Comparison of ENCODE assay signal across 8 mouse cellular contexts in the genomic region with DNA sequence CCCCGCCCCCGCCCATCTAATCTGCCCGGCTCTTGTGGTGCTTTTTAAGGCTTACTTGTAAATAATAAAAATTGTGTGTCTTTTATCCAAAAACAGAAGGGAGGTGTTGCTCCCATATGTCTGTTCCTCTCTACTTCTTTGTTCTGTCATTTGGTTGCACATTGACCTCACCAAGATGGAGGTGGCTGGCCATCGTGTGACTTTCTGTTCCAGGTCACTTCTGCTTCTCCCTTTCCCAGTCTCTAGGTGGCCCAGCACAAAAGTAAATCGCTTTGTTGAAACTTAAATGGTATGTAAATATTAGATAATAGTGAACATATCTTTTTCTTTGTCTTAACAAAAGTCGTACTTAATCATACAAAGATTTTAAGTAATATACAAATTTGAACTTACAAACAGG. TPM values are rescaled to one million over a fixed set of nuclear protein-coding genes. Genes with fewer than 3 reads are reported as not detected.
DNase-seq lines count a peak whose midpoint lies in the region; ATAC-seq lines count a peak whose summit lies in the region.

No protein-coding gene starts in this region.

- no peaks in the 10 kb centered on the region for H3K27me3 ChIP-seq in hindbrain, embryonic 14.5 days (ENCODE audit: control insufficient read depth, insufficient read depth, low read length)
- no peaks in the 10 kb centered on the region for H3K27me3 ChIP-seq in midbrain, embryonic 15.5 days (replicated peaks)

- no peaks in the 10 kb centered on the region for H3K4me1 ChIP-seq in hindbrain, embryonic 14.5 days (replicated peaks; ENCODE audit: control insufficient read depth, insufficient read depth, low read length)
- H3K4me1 ChIP-seq in midbrain, embryonic 15.5 days = no peaks in the 10 kb centered on the region

- peaks cover 39% of the 10 kb centered on the region for H3K9me3 ChIP-seq in hindbrain, embryonic 14.5 days (ENCODE audit: control insufficient read depth, low read length)
- peaks cover 13% of the 10 kb centered on the region for H3K9me3 ChIP-seq in midbrain, embryonic 15.5 days

- H3K9ac ChIP-seq in hindbrain, embryonic 14.5 days = peak overlapping the region; percentile 65
- H3K9ac ChIP-seq in midbrain, embryonic 15.5 days = peak overlapping the region; percentile 65; the same call in 1 of the 2 replicates

- H3K36me3 ChIP-seq in hindbrain, embryonic 14.5 days (replicated peaks; ENCODE audit: control insufficient read depth, insufficient read depth) = no peaks in the 10 kb centered on the region
- peaks cover 12% of the 10 kb centered on the region for H3K36me3 ChIP-seq in midbrain, embryonic 15.5 days (replicated peaks)

- WGBS in hindbrain, embryonic 14.5 days = 24% methylated on average over 6 of the region's 6 CpGs
- WGBS in midbrain, embryonic 15.5 days = 26% methylated on average over 6 of the region's 6 CpGs

- no peak for ATAC-seq in cerebellum, adult (ENCODE audit: insufficient number of reproducible peaks, low FRiP score, low TSS enrichment)
- no peak for ATAC-seq in hindbrain, embryonic 14.5 days (ENCODE audit: low FRiP score)
- no peak for ATAC-seq in midbrain, embryonic 15.5 days (replicated peaks)
- no peak for ATAC-seq in monocyte, adult 5-6 weeks (replicated peaks; ENCODE audit: insufficient number of reproducible peaks, low FRiP score, low TSS enrichment, poor library complexity, severe bottlenecking)

- peak overlapping the region; percentile 53 for H3K4me3 ChIP-seq in hindbrain, embryonic 14.5 days (replicated peaks; ENCODE audit: low read length)
- peak overlapping the region; percentile 81 for H3K4me3 ChIP-seq in midbrain, embryonic 15.5 days

- H3K27ac ChIP-seq in hindbrain, embryonic 14.5 days = peak overlapping the region; percentile 96
- H3K27ac ChIP-seq in midbrain, embryonic 15.5 days = peak overlapping the region; percentile 99

- DNase-seq in cerebellum, adult 11 months = peak; percentile 33
- peak; percentile 25 for DNase-seq in retina, adult 2 months (ENCODE audit: low read depth, low spot score)
- DNase-seq in retina, embryonic 14.5 days (ENCODE audit: low spot score) = no peak
- DNase-seq in hindbrain, embryonic 14.5 days (ENCODE audit: low spot score) = no peak
- DNase-seq in frontal cortex, postnatal 25 days (ENCODE audit: low spot score in 2 of 2) = no peak

- peak overlapping the region; percentile 47 for H3K4me2 ChIP-seq in hindbrain, embryonic 14.5 days (replicated peaks)
- H3K4me2 ChIP-seq in midbrain, embryonic 15.5 days = peak overlapping the region; percentile 54

RNA-seq across cellular contexts. Expression of a gene that starts 0.4 kb away (rescaled TPM):
- polyA plus RNA-seq in hindbrain, embryonic 14.5 days (2014; fragmentation: Nextera tagmentation; extraction: Ambion mirVana) = 13.5 and 16.5 TPM in 2 replicates
- 16.2 and 16.6 TPM in 2 replicates for polyA plus RNA-seq in midbrain, embryonic 15.5 days (2015; fragmentation: Nextera tagmentation; extraction: Ambion mirVana)
- total RNA-seq in monocyte, adult 5-6 weeks (2017) = 41.4 to 51.2 TPM (median 49.4 TPM) in 3 replicates

Comparison
In these comparisons a context has a peak if more than half of its experiments do, and no peak if none do; other contexts are left out.
1. DNase-seq: peak in cerebellum, adult 11 months (single experiment) and retina, adult 2 months (single experiment); none in retina, embryonic 14.5 days (single experiment), hindbrain, embryonic 14.5 days (single experiment) and frontal cortex, postnatal 25 days (0 of 2).